Mouse (Mus musculus): Measurements from ENCODE around the gene Smtnl1. TPM values are rescaled to one million over a fixed set of nuclear protein-coding genes. Genes with fewer than 3 reads are reported as not detected.

Smtnl1 gene
- polyA plus RNA-seq, 1 experiment from 2014 or later, result not detected

Other genes starting within 250 kb of the Smtnl1 start
- gene Ctnnd1, start 171.9 kb downstream of the Smtnl1 start, polyA plus RNA-seq (2016; fragmentation: Nextera tagmentation; extraction: Ambion mirVana), result 52.8 and 62.7 TPM in 2 replicates
- 0.32 and 0.48 TPM in 2 replicates for gene Btbd18, start 163.6 kb downstream of the Smtnl1 start, polyA plus RNA-seq (2016; fragmentation: Nextera tagmentation; extraction: Ambion mirVana)
- gene Selenoh, start 151.9 kb downstream of the Smtnl1 start, polyA plus RNA-seq (2016; fragmentation: Nextera tagmentation; extraction: Ambion mirVana), result 281 and 304 TPM in 2 replicates
- gene Gm28635, start 144.6 kb downstream of the Smtnl1 start, polyA plus RNA-seq (2016; fragmentation: Nextera tagmentation; extraction: Ambion mirVana), result not detected in 2 replicates
- 49.3 and 50.0 TPM in 2 replicates for gene Med19, start 144.2 kb downstream of the Smtnl1 start, polyA plus RNA-seq (2016; fragmentation: Nextera tagmentation; extraction: Ambion mirVana)
- gene Tmx2, start 143.5 kb downstream of the Smtnl1 start, polyA plus RNA-seq (2016; fragmentation: Nextera tagmentation; extraction: Ambion mirVana), result 172 and 181 TPM in 2 replicates
- 30.0 and 33.8 TPM in 2 replicates for gene Zdhhc5, start 107.5 kb downstream of the Smtnl1 start, polyA plus RNA-seq (2016; fragmentation: Nextera tagmentation; extraction: Ambion mirVana)
- 35.0 and 37.0 TPM in 2 replicates for gene Clp1, start 95.3 kb downstream of the Smtnl1 start, polyA plus RNA-seq (2016; fragmentation: Nextera tagmentation; extraction: Ambion mirVana)
- gene Ypel4, start 88.6 kb downstream of the Smtnl1 start, polyA plus RNA-seq (2016; fragmentation: Nextera tagmentation; extraction: Ambion mirVana), result 21.0 and 22.4 TPM in 2 replicates
- 9.7 and 10.9 TPM in 2 replicates for gene Gm19426, start 79.0 kb downstream of the Smtnl1 start, polyA plus RNA-seq (2016; fragmentation: Nextera tagmentation; extraction: Ambion mirVana)
- gene Serping1, start 47.2 kb downstream of the Smtnl1 start, polyA plus RNA-seq (2016; fragmentation: Nextera tagmentation; extraction: Ambion mirVana), result 35.4 and 43.2 TPM in 2 replicates
- 32.9 and 34.0 TPM in 2 replicates for gene Ube2l6, start 23.8 kb downstream of the Smtnl1 start, polyA plus RNA-seq (2016; fragmentation: Nextera tagmentation; extraction: Ambion mirVana)
- 35.0 and 35.8 TPM in 2 replicates for gene Timm10, start 4.3 kb upstream of the Smtnl1 start, polyA plus RNA-seq (2016; fragmentation: Nextera tagmentation; extraction: Ambion mirVana)
- gene Slc43a1, start 16.2 kb upstream of the Smtnl1 start, polyA plus RNA-seq (2016; fragmentation: Nextera tagmentation; extraction: Ambion mirVana), result 9.1 and 12.0 TPM in 2 replicates
- 5.2 and 6.4 TPM in 2 replicates for gene Rtn4rl2, start 64.1 kb upstream of the Smtnl1 start, polyA plus RNA-seq (2016; fragmentation: Nextera tagmentation; extraction: Ambion mirVana)
- gene Slc43a3, start 113.9 kb upstream of the Smtnl1 start, polyA plus RNA-seq (2016; fragmentation: Nextera tagmentation; extraction: Ambion mirVana), result 20.7 and 21.2 TPM in 2 replicates
- 0.26 TPM in 1 of 2 replicates, not detected in the other for gene Prg2, start 157.8 kb upstream of the Smtnl1 start, polyA plus RNA-seq (2016; fragmentation: Nextera tagmentation; extraction: Ambion mirVana)
- gene Prg3, start 165.6 kb upstream of the Smtnl1 start, polyA plus RNA-seq (2016; fragmentation: Nextera tagmentation; extraction: Ambion mirVana), result not detected in 2 replicates
- gene Ssrp1, start 214.6 kb upstream of the Smtnl1 start, polyA plus RNA-seq (2016; fragmentation: Nextera tagmentation; extraction: Ambion mirVana), result 239 and 240 TPM in 2 replicates
- 18.1 and 23.7 TPM in 2 replicates for gene P2rx3, start 214.8 kb upstream of the Smtnl1 start, polyA plus RNA-seq (2016; fragmentation: Nextera tagmentation; extraction: Ambion mirVana)
- gene Tnks1bp1, start 225.4 kb upstream of the Smtnl1 start, polyA plus RNA-seq (2016; fragmentation: Nextera tagmentation; extraction: Ambion mirVana), result 42.2 and 46.7 TPM in 2 replicates